Mouse (Mus musculus) myocyte (in vitro differentiated cells): Measurements from ENCODE around the gene Grip2. TPM values are rescaled to one million over a fixed set of nuclear protein-coding genes. Genes with fewer than 3 reads are reported as not detected.

Experiments
- H3K27me3 ChIP-seq: one replicate; pipeline ENCODE4 v1.6.1; 2011; ENCODE audit not compliant: control insufficient read depth, insufficient read depth, insufficient read length
- H3K36me3 ChIP-seq: one replicate; pipeline ENCODE4 v1.6.1; 2011; ENCODE audit not compliant: control insufficient read depth, insufficient read depth
- H3K4me2 ChIP-seq: one replicate; pipeline ENCODE4 v1.6.1; 2011; ENCODE audit warnings: low read depth, control low read depth
- H3K4me3 ChIP-seq: one replicate; pipeline ENCODE4 v1.5.1; 2011; ENCODE audit warnings: mild to moderate bottlenecking, control low read depth, moderate library complexity
- H3K79me2 ChIP-seq: one replicate; pipeline ENCODE4 v1.6.1; 2011; ENCODE audit not compliant: control insufficient read depth, insufficient read depth
- H3ac ChIP-seq: one replicate; pipeline ENCODE4 v1.6.1; 2011; ENCODE audit not compliant: control insufficient read depth, insufficient read length
- CEBPB ChIP-seq: IDR thresholded peaks from 2 replicates; pipeline ENCODE4 v1.6.1; 2011; ENCODE audit warnings: mild to moderate bottlenecking, moderate library complexity; ENCODE audit not compliant: poor library complexity, insufficient read depth, severe bottlenecking
- E2F4 ChIP-seq: IDR thresholded peaks from one replicate; pipeline ENCODE4 v1.6.1; 2011; ENCODE audit warnings: mild to moderate bottlenecking, control low read depth, moderate library complexity; ENCODE audit not compliant: insufficient read depth
- MAX ChIP-seq: IDR thresholded peaks from one replicate; pipeline ENCODE4 v1.6.1; 2011; ENCODE audit warnings: low read depth, mild to moderate bottlenecking, control low read depth
- MYOD1 ChIP-seq, 3 experiments: IDR thresholded peaks; one replicate each; pipeline ENCODE4 v1.6.1; 2011; ENCODE audit warnings: control low read depth in 2 of 3, low read depth in 2 of 3, mild to moderate bottlenecking in 2 of 3, moderate library complexity in 1 of 3; ENCODE audit not compliant: insufficient read length in 2 of 3, control insufficient read depth in 1 of 3
- MYOG ChIP-seq, 3 experiments: IDR thresholded peaks; one replicate each; pipeline ENCODE4 v1.6.1; 2011; ENCODE audit warnings: control low read depth in 2 of 3, low read depth in 2 of 3, mild to moderate bottlenecking in 2 of 3; ENCODE audit not compliant: insufficient read length in 2 of 3, control insufficient read depth in 1 of 3, insufficient read depth in 1 of 3
- POLR2A ChIP-seq: IDR thresholded peaks from one replicate; pipeline ENCODE4 v1.6.1; 2011; ENCODE audit warnings: low read depth, mild to moderate bottlenecking, control low read depth, moderate library complexity; ENCODE audit not compliant: insufficient read length
- POLR2AphosphoS2 ChIP-seq: IDR thresholded peaks from one replicate; pipeline ENCODE4 v1.6.1; 2011; ENCODE audit warnings: low read depth, control low read depth; ENCODE audit not compliant: insufficient read length
- REST ChIP-seq: IDR thresholded peaks from one replicate; pipeline ENCODE4 v1.6.1; 2011; ENCODE audit warnings: mild to moderate bottlenecking, control low read depth, moderate library complexity; ENCODE audit not compliant: insufficient read depth, insufficient read length
- SRF ChIP-seq: IDR thresholded peaks from one replicate; pipeline ENCODE4 v1.6.1; 2011; ENCODE audit warnings: low read depth; ENCODE audit not compliant: control insufficient read depth, insufficient read length
- TCF12 ChIP-seq: IDR thresholded peaks from one replicate; pipeline ENCODE4 v1.6.1; 2011; ENCODE audit warnings: mild to moderate bottlenecking, control low read depth; ENCODE audit not compliant: poor library complexity, insufficient read depth, severe bottlenecking
- TCF3 ChIP-seq: IDR thresholded peaks from one replicate; pipeline ENCODE4 v1.6.1; 2011; ENCODE audit warnings: low read depth, control low read depth; ENCODE audit not compliant: insufficient read length
- USF1 ChIP-seq: IDR thresholded peaks from one replicate; pipeline ENCODE4 v1.6.1; 2011; ENCODE audit warnings: low read depth, mild to moderate bottlenecking, control low read depth, moderate library complexity
- polyA plus RNA-seq: library from polyadenylated mRNA; unstranded; fragments of >200 nt; fragmentation: generic; extraction: Trizol; gene quantifications from one replicate; pipeline ENCODE4 v1.2.1, GENCODE M21; 2012; ENCODE audit warnings: missing spikeins

The Grip2 gene
- polyA plus RNA-seq, 1 experiment = 1.9 TPM

- no peaks in the 10 kb centered on the region for H3K27me3 ChIP-seq
- no peak overlapping the region for H3ac ChIP-seq
- H3K4me2 ChIP-seq = no peak overlapping the region
- no peak overlapping the region for H3K4me3 ChIP-seq
- H3K36me3 ChIP-seq = peaks cover 41% of the 10 kb centered on the region
- TF ChIP-seq CEBPB (no peak), POLR2AphosphoS2 (peak; percentile 58)
- H3K79me2 ChIP-seq = no peaks in the 10 kb centered on the region
These were observed 86.0 kb downstream of the Grip2 start for GRCm38 (mm10) chr6:91741046-91741445.

- Histone ChIP-seq H3K79me2 (no peaks in the 10 kb centered on the region), H3ac (no peak overlapping the region), H3K27me3 (no peaks in the 10 kb centered on the region), H3K36me3 (peaks cover 41% of the 10 kb centered on the region), H3K4me2 (no peak overlapping the region), H3K4me3 (no peak overlapping the region)
- no peak for TF ChIP-seq USF1
- TF ChIP-seq MAX = no peak
- no peak for TF ChIP-seq TCF3
- TF ChIP-seq MYOD1 (IDR thresholded peaks at IDR 0.05; ENCODE audit: control insufficient read depth in 1 of 3, insufficient read length in 2 of 3, low read depth in 2 of 3) = no peak
- TF ChIP-seq MYOG (IDR thresholded peaks at IDR 0.05; ENCODE audit: control insufficient read depth in 1 of 3, insufficient read depth in 1 of 3, insufficient read length in 2 of 3, low read depth in 2 of 3) = no peak
- no peak for TF ChIP-seq SRF
- no peak for TF ChIP-seq CEBPB
- no peak for TF ChIP-seq POLR2AphosphoS2
- no peak for TF ChIP-seq POLR2A
- TF ChIP-seq E2F4 = no peak
- TF ChIP-seq REST = no peak
- TF ChIP-seq TCF12 = no peak
These were observed 89.0 kb downstream of the Grip2 start for GRCm38 (mm10) chr6:91738058-91738457.

- TF ChIP-seq SRF (no peak), POLR2AphosphoS2 (no peak), USF1 (no peak), CEBPB (no peak), MYOD1 (IDR thresholded peaks at IDR 0.05; ENCODE audit: control insufficient read depth in 1 of 3, insufficient read length in 2 of 3, low read depth in 2 of 3) (no peak), POLR2A (no peak), TCF3 (no peak), MAX (no peak), MYOG (IDR thresholded peaks at IDR 0.05; ENCODE audit: control insufficient read depth in 1 of 3, insufficient read depth in 1 of 3, insufficient read length in 2 of 3, low read depth in 2 of 3) (no peak), E2F4 (no peak), REST (no peak), TCF12 (no peak)
- no peak overlapping the region for H3K4me2 ChIP-seq
- H3K4me3 ChIP-seq = no peak overlapping the region
- H3ac ChIP-seq = no peak overlapping the region
- H3K27me3 ChIP-seq = no peaks in the 10 kb centered on the region
- H3K79me2 ChIP-seq = no peaks in the 10 kb centered on the region
- peaks cover 43% of the 10 kb centered on the region for H3K36me3 ChIP-seq
These were observed 89.6 kb downstream of the Grip2 start for GRCm38 (mm10) chr6:91737451-91737850.

- Histone ChIP-seq H3ac (no peak overlapping the region), H3K4me3 (no peak overlapping the region), H3K36me3 (peaks cover 37% of the 10 kb centered on the region), H3K4me2 (no peak overlapping the region), H3K79me2 (peaks cover 3% of the 10 kb centered on the region), H3K27me3 (no peaks in the 10 kb centered on the region)
- no peak for TF ChIP-seq POLR2AphosphoS2
- no peak for TF ChIP-seq USF1
- no peak for TF ChIP-seq TCF3
- TF ChIP-seq SRF = no peak
These were observed 90.6 kb downstream of the Grip2 start for GRCm38 (mm10) chr6:91736471-91736870.

- Histone ChIP-seq H3K4me3 (no peak overlapping the region), H3ac (no peak overlapping the region), H3K27me3 (no peaks in the 10 kb centered on the region), H3K36me3 (peaks cover 48% of the 10 kb centered on the region), H3K4me2 (no peak overlapping the region), H3K79me2 (peaks cover 5% of the 10 kb centered on the region)
- TF ChIP-seq MAX (no peak), E2F4 (no peak), TCF12 (no peak), TCF3 (no peak), CEBPB (no peak), SRF (no peak), MYOG (IDR thresholded peaks at IDR 0.05; ENCODE audit: control insufficient read depth in 1 of 3, insufficient read depth in 1 of 3, insufficient read length in 2 of 3, low read depth in 2 of 3) (no peak), POLR2A (no peak), POLR2AphosphoS2 (no peak), REST (no peak), MYOD1 (IDR thresholded peaks at IDR 0.05; ENCODE audit: control insufficient read depth in 1 of 3, insufficient read length in 2 of 3, low read depth in 2 of 3) (no peak), USF1 (no peak)
These were observed 94.9 kb downstream of the Grip2 start for GRCm38 (mm10) chr6:91732138-91732537.
